Mouse (Mus musculus) liver, embryonic 15.5 days (tissue): ENCODE results near the gene B4galnt1. TPM values are rescaled to one million over a fixed set of nuclear protein-coding genes. Genes with fewer than 3 reads are reported as not detected.

ENCODE experiments used
- ATAC-seq: fragments of 200-750 bp; cut with Nextera tagmentation; 2 replicates; pipeline ENCODE4 v1.8.0; 2017; ENCODE audit warnings: moderate number of reproducible peaks, mild to moderate bottlenecking, moderate library complexity; ENCODE audit not compliant: insufficient read depth
- H3K27ac ChIP-seq: fragments of 300-500 bp; sonication (generic); replicated peaks from 2 replicates; pipeline ENCODE4 v1.5.1; 2015; ENCODE audit warnings: mild to moderate bottlenecking, inconsistent platforms
- H3K27me3 ChIP-seq: fragments of 300-500 bp; sonication (generic); 2 replicates; pipeline ENCODE4 v1.6.1; 2015; ENCODE audit warnings: mild to moderate bottlenecking, inconsistent platforms
- H3K36me3 ChIP-seq: fragments of 300-500 bp; sonication (generic); replicated peaks from 2 replicates; pipeline ENCODE4 v1.6.1; 2015; ENCODE audit warnings: moderate library complexity, mild to moderate bottlenecking, inconsistent platforms
- H3K4me1 ChIP-seq: fragments of 300-500 bp; sonication (generic); replicated peaks from 2 replicates; pipeline ENCODE4 v1.6.1; 2015; ENCODE audit warnings: inconsistent platforms
- H3K4me2 ChIP-seq: fragments of 300-500 bp; sonication (generic); 2 replicates; pipeline ENCODE4 v1.6.1; 2015; ENCODE audit warnings: moderate library complexity, mild to moderate bottlenecking, inconsistent platforms
- H3K4me3 ChIP-seq: fragments of 300-500 bp; sonication (generic); replicated peaks from 2 replicates; pipeline ENCODE4 v1.5.1; 2015; ENCODE audit warnings: mild to moderate bottlenecking, inconsistent platforms
- H3K9ac ChIP-seq: fragments of 300-500 bp; sonication (generic); 2 replicates; pipeline ENCODE4 v1.6.1; 2015; ENCODE audit warnings: moderate library complexity, mild to moderate bottlenecking, inconsistent platforms
- H3K9me3 ChIP-seq: fragments of 300-500 bp; sonication (generic); replicated peaks from 2 replicates; pipeline ENCODE4 v1.6.1; 2016; ENCODE audit warnings: inconsistent platforms
- WGBS: fragments of 180-500 bp; shearing (Covaris S2); methylation state at CpG from one replicate; pipeline ENCODE4 v1.1.7; 2015; ENCODE audit warnings: mixed read lengths; ENCODE audit not compliant: insufficient replicate concordance; 5-methylcytosine and 5-hydroxymethylcytosine counted together
- polyA plus RNA-seq: library from polyadenylated mRNA; unstranded; fragments of >200 nt; fragmentation: Nextera tagmentation; extraction: Ambion mirVana; gene quantifications from 2 replicates; pipeline ENCODE4 v1.2.1, GENCODE M21; 2015

B4galnt1 gene
- polyA plus RNA-seq, 1 experiment from 2014 or later: 19.3 TPM

- Histone ChIP-seq H3K27ac (no peak overlapping the region), H3K9me3 (no peaks in the 10 kb centered on the region), H3K4me1 (peaks cover 68% of the 10 kb centered on the region), H3K27me3 (peaks cover 98% of the 10 kb centered on the region), H3K36me3 (no peaks in the 10 kb centered on the region), H3K4me2 (no peak overlapping the region; the same call in 1 of the 2 replicates), H3K4me3 (no peak overlapping the region), H3K9ac (no peak overlapping the region)
- no peak for ATAC-seq
- WGBS: 5% methylated on average over 3 of the region's 3 CpGs
Observed at GRCm38 (mm10) chr10:127180695-127181047, 15.6 kb downstream of the B4galnt1 start.

GRCm38 (mm10) chr10:127181566-127181965, 16.5 kb downstream of the B4galnt1 start:
- Histone ChIP-seq H3K4me3 (no peak overlapping the region), H3K27me3 (peaks cover 90% of the 10 kb centered on the region), H3K36me3 (no peaks in the 10 kb centered on the region), H3K27ac (no peak overlapping the region), H3K9me3 (no peaks in the 10 kb centered on the region), H3K4me2 (no peak overlapping the region), H3K4me1 (peaks cover 70% of the 10 kb centered on the region), H3K9ac (no peak overlapping the region)
- WGBS: 39% methylated on average over 6 of the region's 6 CpGs
- ATAC-seq: no peak; the same call in 1 of the 2 replicates

- Histone ChIP-seq H3K4me1 (peaks cover 61% of the 10 kb centered on the region), H3K27ac (no peak overlapping the region), H3K4me2 (no peak overlapping the region), H3K9me3 (no peaks in the 10 kb centered on the region), H3K36me3 (no peaks in the 10 kb centered on the region), H3K27me3 (peaks cover 88% of the 10 kb centered on the region), H3K4me3 (no peak overlapping the region), H3K9ac (no peak overlapping the region)
- ATAC-seq: no peak
- 69% methylated on average over 4 of the region's 4 CpGs for WGBS
Observed at GRCm38 (mm10) chr10:127182624-127183023, 17.6 kb downstream of the B4galnt1 start.

GRCm38 (mm10) chr10:127183759-127184158, 18.7 kb downstream of the B4galnt1 start:
- Histone ChIP-seq H3K4me1 (peaks cover 61% of the 10 kb centered on the region), H3K27ac (no peak overlapping the region), H3K9me3 (no peaks in the 10 kb centered on the region), H3K36me3 (no peaks in the 10 kb centered on the region), H3K4me3 (0 out of 2 replicates have a peak overlapping the region, but pooled peaks have one; percentile 5), H3K27me3 (peaks cover 88% of the 10 kb centered on the region), H3K4me2 (peak overlapping the region; percentile 44), H3K9ac (no peak overlapping the region)
- peak; percentile 20; the same call in 1 of the 2 replicates for ATAC-seq
- 16% methylated on average over 20 of the region's 20 CpGs for WGBS

- peaks cover 81% of the 10 kb centered on the region for H3K27me3 ChIP-seq
- peaks cover 61% of the 10 kb centered on the region for H3K4me1 ChIP-seq
- ATAC-seq: no peak
- 64% methylated on average over 9 of the region's 9 CpGs for WGBS
- H3K4me2 ChIP-seq: no peak overlapping the region
- no peaks in the 10 kb centered on the region for H3K9me3 ChIP-seq
- no peak overlapping the region for H3K27ac ChIP-seq
- no peaks in the 10 kb centered on the region for H3K36me3 ChIP-seq
- H3K9ac ChIP-seq: no peak overlapping the region
- H3K4me3 ChIP-seq: no peak overlapping the region
Observed at GRCm38 (mm10) chr10:127185101-127185500, 20.1 kb downstream of the B4galnt1 start.

- Histone ChIP-seq H3K36me3 (no peaks in the 10 kb centered on the region), H3K9ac (no peak overlapping the region), H3K4me3 (no peak overlapping the region), H3K4me2 (no peak overlapping the region), H3K9me3 (no peaks in the 10 kb centered on the region), H3K27ac (no peak overlapping the region), H3K27me3 (peaks cover 77% of the 10 kb centered on the region), H3K4me1 (peaks cover 61% of the 10 kb centered on the region)
- 71% methylated on average over 15 of the region's 15 CpGs for WGBS
- ATAC-seq: no peak
Observed at GRCm38 (mm10) chr10:127185506-127185905, 20.5 kb downstream of the B4galnt1 start.

- Histone ChIP-seq H3K4me1 (peaks cover 66% of the 10 kb centered on the region), H3K4me3 (no peak overlapping the region), H3K27ac (no peak overlapping the region), H3K9me3 (no peaks in the 10 kb centered on the region), H3K4me2 (no peak overlapping the region), H3K27me3 (peaks cover 68% of the 10 kb centered on the region), H3K36me3 (no peaks in the 10 kb centered on the region), H3K9ac (no peak overlapping the region)
- no peak for ATAC-seq
- WGBS: 76% methylated on average over 1 of the region's 1 CpGs
Observed at GRCm38 (mm10) chr10:127186451-127186850, 21.4 kb downstream of the B4galnt1 start.

GRCm38 (mm10) chr10:127187371-127188078, 22.5 kb downstream of the B4galnt1 start:
- peaks cover 3% of the 10 kb centered on the region; the same call in 1 of the 2 replicates for H3K36me3 ChIP-seq
- ATAC-seq: no peak
- no peak overlapping the region for H3K9ac ChIP-seq
- H3K4me2 ChIP-seq: peak overlapping the region; percentile 99; the same call in 1 of the 2 replicates
- 59% methylated on average over 10 of the region's 10 CpGs for WGBS
- no peak overlapping the region for H3K27ac ChIP-seq
- peaks cover 75% of the 10 kb centered on the region for H3K4me1 ChIP-seq
- no peaks in the 10 kb centered on the region for H3K9me3 ChIP-seq
- H3K4me3 ChIP-seq: peak overlapping the region; percentile 68; the same call in 1 of the 2 replicates
- H3K27me3 ChIP-seq: peaks cover 57% of the 10 kb centered on the region

GRCm38 (mm10) chr10:127188079-127188453, 23.0 kb downstream of the B4galnt1 start:
- peaks cover 81% of the 10 kb centered on the region for H3K4me1 ChIP-seq
- peak overlapping the region; percentile 68 for H3K4me3 ChIP-seq
- peak overlapping the region; percentile 71 for H3K9ac ChIP-seq
- peak overlapping the region; percentile 99 for H3K4me2 ChIP-seq
- H3K9me3 ChIP-seq: no peaks in the 10 kb centered on the region
- ATAC-seq: no peak
- H3K36me3 ChIP-seq: peaks cover 4% of the 10 kb centered on the region; the same call in 1 of the 2 replicates
- whole genome bisulfite sequencing: 2% methylated on average over 20 of the region's 21 CpGs
- peak overlapping the region; percentile 84 for H3K27ac ChIP-seq
- peaks cover 52% of the 10 kb centered on the region for H3K27me3 ChIP-seq

GRCm38 (mm10) chr10:127188465-127189115, 23.6 kb downstream of the B4galnt1 start:
- peak overlapping the region; percentile 99 for H3K4me2 ChIP-seq

GRCm38 (mm10) chr10:127189116-127189650, 24.2 kb downstream of the B4galnt1 start:
- H3K4me3 ChIP-seq: peak overlapping the region; percentile 68
- H3K9ac ChIP-seq: peak overlapping the region; percentile 71
- H3K4me1 ChIP-seq: peaks cover 79% of the 10 kb centered on the region
- H3K36me3 ChIP-seq: peaks cover 4% of the 10 kb centered on the region; the same call in 1 of the 2 replicates
- peak; percentile 66 for ATAC-seq
- under 1% methylated on average over 26 of the region's 26 CpGs for WGBS
- H3K4me2 ChIP-seq: peak overlapping the region; percentile 99
- H3K9me3 ChIP-seq: no peaks in the 10 kb centered on the region
- H3K27ac ChIP-seq: peak overlapping the region; percentile 84
- peaks cover 41% of the 10 kb centered on the region for H3K27me3 ChIP-seq

More at GRCm38 (mm10) chr10:127188465-127189115, 23.6 kb downstream of the B4galnt1 start:
- Histone ChIP-seq H3K36me3 (peaks cover 4% of the 10 kb centered on the region; the same call in 1 of the 2 replicates), H3K9ac (peak overlapping the region; percentile 71), H3K4me1 (peaks cover 81% of the 10 kb centered on the region), H3K27ac (peak overlapping the region; percentile 84), H3K27me3 (peaks cover 47% of the 10 kb centered on the region), H3K4me3 (peak overlapping the region; percentile 68), H3K9me3 (no peaks in the 10 kb centered on the region)
- peak; percentile 62 for ATAC-seq
- 1% methylated on average over 44 of the region's 46 CpGs for WGBS
